Mouse (Mus musculus): ENCODE measurements around the gene Elfn2. TPM values are rescaled to one million over a fixed set of nuclear protein-coding genes. Genes with fewer than 3 reads are reported as not detected.

The Elfn2 gene
- polyA plus RNA-seq, 1 experiment: 0.07 TPM

DNA sequence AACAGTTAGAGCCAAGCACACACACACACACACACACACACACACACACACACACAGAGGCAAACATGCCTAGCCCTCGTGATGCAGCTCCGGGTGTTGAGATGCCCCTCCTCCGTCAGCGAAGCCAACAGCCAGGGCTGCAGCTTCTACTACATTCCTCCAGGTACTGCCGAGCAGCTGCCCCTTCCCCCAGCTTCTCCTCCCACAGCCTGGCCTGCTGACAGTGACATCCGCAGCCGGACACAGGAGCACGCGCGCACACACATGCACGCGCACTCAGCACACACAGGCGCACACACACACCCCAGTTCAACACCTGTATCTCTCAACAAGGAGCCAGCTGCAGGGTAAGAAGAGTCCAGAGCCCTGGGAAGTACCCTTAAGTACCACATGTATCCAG, 1.6 kb downstream of the Elfn2 start:
- H3K27me3 ChIP-seq (ENCODE audit: control insufficient read depth, insufficient read depth, insufficient read length): peaks cover 89% of the 10 kb centered on the region
- H3K79me2 ChIP-seq (ENCODE audit: control insufficient read depth, insufficient read depth): no peaks in the 10 kb centered on the region
- H3ac ChIP-seq (ENCODE audit: control insufficient read depth, insufficient read length): no peak overlapping the region
- no peak overlapping the region for H3K4me2 ChIP-seq (ENCODE audit: low read depth)
- H3K4me3 ChIP-seq: no peak overlapping the region
- H3K36me3 ChIP-seq (ENCODE audit: control insufficient read depth, insufficient read depth): no peaks in the 10 kb centered on the region
- TF ChIP-seq SRF (IDR thresholded peaks at IDR 0.05; ENCODE audit: control insufficient read depth, insufficient read length, low read depth) (no peak), E2F4 (IDR thresholded peaks at IDR 0.05; ENCODE audit: insufficient read depth) (no peak), MAX (IDR thresholded peaks at IDR 0.05; ENCODE audit: low read depth) (no peak), MYOG (IDR thresholded peaks at IDR 0.05; ENCODE audit: control insufficient read depth in 1 of 3, insufficient read depth in 1 of 3, insufficient read length in 2 of 3, low read depth in 2 of 3) (no peak), REST (IDR thresholded peaks at IDR 0.05; ENCODE audit: insufficient read depth, insufficient read length) (no peak), TCF3 (IDR thresholded peaks at IDR 0.05; ENCODE audit: insufficient read length, low read depth) (no peak), CEBPB (IDR thresholded peaks at IDR 0.05; ENCODE audit: insufficient read depth, poor library complexity, severe bottlenecking) (no peak)

GRCm38 (mm10) chr15:78715856-78716255, 2.7 kb downstream of the Elfn2 start:
- Histone ChIP-seq H3K79me2 (ENCODE audit: control insufficient read depth, insufficient read depth) (no peaks in the 10 kb centered on the region), H3K27me3 (ENCODE audit: control insufficient read depth, insufficient read depth, insufficient read length) (peaks cover 99% of the 10 kb centered on the region), H3ac (ENCODE audit: control insufficient read depth, insufficient read length) (no peak overlapping the region), H3K4me2 (ENCODE audit: low read depth) (no peak overlapping the region), H3K36me3 (ENCODE audit: control insufficient read depth, insufficient read depth) (no peaks in the 10 kb centered on the region), H3K4me3 (no peak overlapping the region)
- no peak for TF ChIP-seq E2F4 (IDR thresholded peaks at IDR 0.05; ENCODE audit: insufficient read depth)

GRCm38 (mm10) chr15:78713751-78714150, 4.8 kb downstream of the Elfn2 start:
- Histone ChIP-seq H3ac (ENCODE audit: control insufficient read depth, insufficient read length) (no peak overlapping the region), H3K4me3 (no peak overlapping the region), H3K4me2 (ENCODE audit: low read depth) (no peak overlapping the region), H3K27me3 (ENCODE audit: control insufficient read depth, insufficient read depth, insufficient read length) (peaks cover 95% of the 10 kb centered on the region), H3K79me2 (ENCODE audit: control insufficient read depth, insufficient read depth) (no peaks in the 10 kb centered on the region), H3K36me3 (ENCODE audit: control insufficient read depth, insufficient read depth) (no peaks in the 10 kb centered on the region)
- TF ChIP-seq TCF12 (IDR thresholded peaks at IDR 0.05; ENCODE audit: insufficient read depth, poor library complexity, severe bottlenecking) (no peak), TCF3 (IDR thresholded peaks at IDR 0.05; ENCODE audit: insufficient read length, low read depth) (no peak), USF1 (IDR thresholded peaks at IDR 0.05; ENCODE audit: low read depth) (no peak), E2F4 (IDR thresholded peaks at IDR 0.05; ENCODE audit: insufficient read depth) (no peak), SRF (IDR thresholded peaks at IDR 0.05; ENCODE audit: control insufficient read depth, insufficient read length, low read depth) (no peak)

- TF ChIP-seq TCF12 (IDR thresholded peaks at IDR 0.05; ENCODE audit: insufficient read depth, poor library complexity, severe bottlenecking) (no peak), CEBPB (IDR thresholded peaks at IDR 0.05; ENCODE audit: insufficient read depth, poor library complexity, severe bottlenecking) (no peak), REST (IDR thresholded peaks at IDR 0.05; ENCODE audit: insufficient read depth, insufficient read length) (peak; percentile 97), MYOG (IDR thresholded peaks at IDR 0.05; ENCODE audit: control insufficient read depth in 1 of 3, insufficient read depth in 1 of 3, insufficient read length in 2 of 3, low read depth in 2 of 3) (peak in 1 of 3 experiments; percentile 8)
- no peak overlapping the region for H3K4me2 ChIP-seq (ENCODE audit: low read depth)
- H3K79me2 ChIP-seq (ENCODE audit: control insufficient read depth, insufficient read depth): no peaks in the 10 kb centered on the region
- H3ac ChIP-seq (ENCODE audit: control insufficient read depth, insufficient read length): peak overlapping the region; percentile 16
- H3K36me3 ChIP-seq (ENCODE audit: control insufficient read depth, insufficient read depth): no peaks in the 10 kb centered on the region
- H3K4me3 ChIP-seq: no peak overlapping the region
- peaks cover 89% of the 10 kb centered on the region for H3K27me3 ChIP-seq (ENCODE audit: control insufficient read depth, insufficient read depth, insufficient read length)
Measured at GRCm38 (mm10) chr15:78712335-78713258, 6.0 kb downstream of the Elfn2 start.

- Histone ChIP-seq H3K4me3 (no peak overlapping the region), H3K79me2 (ENCODE audit: control insufficient read depth, insufficient read depth) (no peaks in the 10 kb centered on the region)
- no peak for TF ChIP-seq CEBPB (IDR thresholded peaks at IDR 0.05; ENCODE audit: insufficient read depth, poor library complexity, severe bottlenecking)
- TF ChIP-seq REST (IDR thresholded peaks at IDR 0.05; ENCODE audit: insufficient read depth, insufficient read length): no peak
- no peak for TF ChIP-seq SRF (IDR thresholded peaks at IDR 0.05; ENCODE audit: control insufficient read depth, insufficient read length, low read depth)
- no peak for TF ChIP-seq TCF3 (IDR thresholded peaks at IDR 0.05; ENCODE audit: insufficient read length, low read depth)
- TF ChIP-seq POLR2AphosphoS2 (IDR thresholded peaks at IDR 0.05; ENCODE audit: insufficient read length, low read depth): no peak
- TF ChIP-seq POLR2A (IDR thresholded peaks at IDR 0.05; ENCODE audit: insufficient read length, low read depth): no peak
- TF ChIP-seq MYOD1 (IDR thresholded peaks at IDR 0.05; ENCODE audit: control insufficient read depth in 1 of 3, insufficient read length in 2 of 3, low read depth in 2 of 3): no peak
- no peak for TF ChIP-seq E2F4 (IDR thresholded peaks at IDR 0.05; ENCODE audit: insufficient read depth)
- no peak for TF ChIP-seq USF1 (IDR thresholded peaks at IDR 0.05; ENCODE audit: low read depth)
- no peak for TF ChIP-seq MAX (IDR thresholded peaks at IDR 0.05; ENCODE audit: low read depth)
- no peak for TF ChIP-seq TCF12 (IDR thresholded peaks at IDR 0.05; ENCODE audit: insufficient read depth, poor library complexity, severe bottlenecking)
- TF ChIP-seq MYOG (IDR thresholded peaks at IDR 0.05; ENCODE audit: control insufficient read depth in 1 of 3, insufficient read depth in 1 of 3, insufficient read length in 2 of 3, low read depth in 2 of 3): no peak
Measured at GRCm38 (mm10) chr15:78711935-78712334, 6.6 kb downstream of the Elfn2 start.

More at GRCm38 (mm10) chr15:78711935-78712334, 6.6 kb downstream of the Elfn2 start:
- Histone ChIP-seq H3K27me3 (ENCODE audit: control insufficient read depth, insufficient read depth, insufficient read length) (peaks cover 82% of the 10 kb centered on the region), H3K36me3 (ENCODE audit: control insufficient read depth, insufficient read depth) (no peaks in the 10 kb centered on the region), H3ac (ENCODE audit: control insufficient read depth, insufficient read length) (peak overlapping the region; percentile 16), H3K4me2 (ENCODE audit: low read depth) (no peak overlapping the region)
